Mouse (Mus musculus) retina, embryonic 14.5 days (tissue): ENCODE measurements around the gene Yaf2.
A peak's percentile ranks its signal among the peaks of the same experiment; 100 is the strongest.

Experiments used
- DNase-seq: peaks from one replicate; pipeline ENCODE4 v3.0.0-alpha.2; 2015; ENCODE audit warnings: low spot score

Gene Yaf2

DNA sequence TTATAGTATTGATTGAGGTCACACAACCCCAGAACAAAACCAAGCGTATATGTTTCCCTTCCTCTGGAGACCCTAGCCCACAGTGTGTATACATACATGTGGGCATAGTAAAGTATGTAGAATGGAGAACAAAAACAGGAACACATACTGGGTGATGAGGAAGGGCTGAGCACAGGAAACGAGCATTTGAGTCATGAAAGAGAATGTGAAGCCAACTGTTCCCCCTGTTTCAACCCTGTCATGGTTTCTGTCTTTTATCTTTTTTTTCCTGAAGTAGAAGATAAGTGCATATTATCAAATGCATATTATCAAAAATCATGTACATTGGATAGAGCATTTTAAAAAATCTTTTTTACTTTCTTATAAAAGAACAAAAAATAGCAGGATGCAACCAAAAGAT, 49.1 kb downstream of the Yaf2 start:
- DNase-seq = no peak

DNA sequence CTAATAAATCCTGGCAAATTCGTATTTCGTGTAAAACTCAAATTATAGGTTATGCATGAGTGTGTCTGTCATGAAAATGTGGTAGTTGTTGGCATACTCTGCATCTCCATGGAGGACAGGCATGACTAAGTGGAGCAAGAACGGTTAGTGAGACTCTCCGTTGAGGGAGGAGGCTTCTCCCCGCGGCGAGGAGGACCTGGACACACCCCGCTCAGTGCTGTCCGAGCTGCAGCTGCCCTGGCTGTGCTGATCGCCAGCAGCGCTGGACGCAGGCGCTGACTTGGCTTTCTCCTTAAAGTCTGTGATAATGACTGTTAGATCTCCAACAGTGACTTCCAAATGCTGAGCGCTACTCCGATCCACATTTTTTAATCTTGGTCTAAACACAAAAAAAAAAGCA, 51.5 kb downstream of the Yaf2 start:
- no peak for DNase-seq

DNA sequence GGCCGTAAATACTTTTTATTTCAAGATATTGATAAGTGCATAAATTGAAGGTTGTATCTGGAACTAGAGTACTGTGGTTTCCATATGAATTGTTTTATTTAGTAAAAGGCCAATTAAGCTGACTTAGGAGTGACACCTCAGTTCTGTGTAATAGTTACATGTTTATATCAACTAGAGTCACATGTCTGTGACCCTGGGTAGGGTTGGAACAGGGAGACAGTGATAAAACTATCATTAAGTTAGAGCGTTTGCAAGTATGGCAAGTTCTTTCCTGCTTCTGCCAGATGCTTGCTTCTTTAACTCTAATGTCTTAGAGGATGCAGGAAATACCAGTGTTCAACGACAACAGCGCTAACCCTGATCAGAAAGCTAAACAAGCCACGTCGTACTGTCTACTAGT, 52.4 kb downstream of the Yaf2 start:
- DNase-seq = no peak

DNA sequence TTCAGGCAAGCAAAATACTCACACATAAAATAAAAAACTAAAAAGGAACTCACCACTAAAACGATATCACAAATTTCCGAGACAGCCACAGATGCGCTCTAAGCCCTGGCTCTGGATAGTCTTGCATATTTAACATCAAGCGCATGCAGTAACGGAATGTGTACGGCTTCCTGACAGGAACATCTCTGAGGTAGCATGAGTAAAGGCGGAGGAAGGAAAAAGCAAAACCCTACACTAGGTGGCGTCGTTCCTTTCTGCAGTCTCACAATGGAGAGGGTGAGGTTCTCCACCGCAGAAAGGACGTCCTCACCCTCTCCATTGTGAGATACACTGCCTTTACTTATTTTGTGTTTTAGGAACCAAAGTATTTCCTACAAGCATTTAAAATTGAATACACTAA, 53.4 kb downstream of the Yaf2 start:
- DNase-seq = peak; percentile 51

DNA sequence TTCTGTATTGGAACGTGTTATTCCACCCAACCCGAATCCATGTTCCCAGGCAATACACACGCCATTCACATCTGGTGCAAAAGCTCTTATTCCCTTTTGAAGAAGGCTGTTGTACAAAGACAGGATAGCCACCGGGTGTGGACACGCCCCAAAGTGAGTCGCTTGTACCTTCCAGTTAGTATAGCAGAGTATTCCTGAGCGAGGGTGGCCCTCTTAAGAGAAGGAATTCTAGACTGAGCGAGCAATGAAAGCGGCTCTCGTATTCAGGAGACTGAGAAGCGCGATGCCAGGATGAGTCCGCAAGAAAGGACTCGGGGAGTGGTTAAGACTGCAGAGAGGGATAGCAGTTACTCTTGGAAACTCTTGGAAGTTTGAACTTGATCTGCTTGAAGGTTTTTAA, 60.5 kb downstream of the Yaf2 start:
- peak; percentile 27 for DNase-seq

DNA sequence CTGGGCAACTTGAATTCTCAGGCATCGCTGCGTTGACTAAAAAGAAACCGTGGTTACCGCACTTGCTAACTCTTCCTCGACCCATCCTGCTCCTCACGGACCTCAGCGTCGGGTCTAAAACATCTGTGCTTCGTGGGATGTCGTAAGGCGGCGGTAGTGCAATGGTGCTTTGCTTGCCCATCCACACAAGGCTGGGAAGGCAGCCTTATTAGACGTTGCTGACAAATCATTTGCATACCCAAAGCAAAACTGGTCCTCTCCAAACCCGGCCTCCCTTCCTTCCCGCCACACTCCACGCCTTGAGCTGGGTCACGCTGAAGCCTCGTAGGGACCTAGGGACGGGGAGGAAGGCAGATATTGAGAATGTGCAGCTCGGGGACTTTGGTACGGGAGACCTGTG, 61.1 kb downstream of the Yaf2 start:
- DNase-seq = no peak

DNA sequence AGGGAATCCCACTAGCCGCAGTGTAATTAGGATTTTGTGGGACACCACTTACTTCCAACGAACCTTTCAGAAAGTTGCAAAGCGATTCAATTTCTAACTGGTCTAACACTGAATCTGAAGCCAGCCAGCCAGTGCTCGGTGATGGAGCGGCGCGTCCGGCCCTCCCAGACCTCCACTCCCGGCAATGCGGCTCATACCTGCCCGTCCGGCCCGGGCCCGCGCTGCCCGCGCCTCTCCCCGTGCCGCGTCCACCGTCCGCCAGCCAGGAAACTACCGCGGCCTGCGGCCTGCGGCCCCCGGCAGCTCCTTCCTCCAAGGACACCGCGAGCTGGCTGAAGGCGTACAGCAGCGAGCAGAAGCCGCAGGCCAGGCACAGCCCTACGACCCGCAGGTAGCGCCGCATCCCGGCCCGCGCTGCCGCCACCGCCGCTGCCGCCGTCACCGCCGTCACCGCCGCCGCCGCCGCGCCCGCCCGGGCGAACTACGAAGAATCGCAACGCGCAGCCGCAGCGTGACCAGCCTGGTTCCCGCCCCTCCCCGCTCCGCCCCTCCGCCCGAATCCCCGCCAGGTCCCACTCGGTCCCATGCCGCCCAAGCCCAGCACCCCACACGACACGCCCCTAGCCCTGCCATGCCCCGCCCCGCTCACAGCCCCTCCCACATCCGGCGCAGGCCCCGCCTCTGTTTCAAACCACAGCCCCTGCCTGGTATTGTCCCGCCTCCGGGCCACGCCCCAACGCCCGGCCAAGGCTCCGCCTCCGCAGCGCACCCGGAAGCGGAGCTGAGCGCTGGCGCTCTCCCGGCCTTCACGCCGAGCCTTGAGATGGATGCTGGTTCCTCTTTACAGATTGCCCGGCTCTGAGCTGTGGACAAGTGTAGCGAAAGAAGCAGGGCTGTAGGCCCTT, 61.8 kb downstream of the Yaf2 start, which contains the start of gene Gxylt1:
Gxylt1 (minus strand) TSS at position 501 of the 905 bp plus-strand sequence.
- peak; percentile 99 for DNase-seq

DNA sequence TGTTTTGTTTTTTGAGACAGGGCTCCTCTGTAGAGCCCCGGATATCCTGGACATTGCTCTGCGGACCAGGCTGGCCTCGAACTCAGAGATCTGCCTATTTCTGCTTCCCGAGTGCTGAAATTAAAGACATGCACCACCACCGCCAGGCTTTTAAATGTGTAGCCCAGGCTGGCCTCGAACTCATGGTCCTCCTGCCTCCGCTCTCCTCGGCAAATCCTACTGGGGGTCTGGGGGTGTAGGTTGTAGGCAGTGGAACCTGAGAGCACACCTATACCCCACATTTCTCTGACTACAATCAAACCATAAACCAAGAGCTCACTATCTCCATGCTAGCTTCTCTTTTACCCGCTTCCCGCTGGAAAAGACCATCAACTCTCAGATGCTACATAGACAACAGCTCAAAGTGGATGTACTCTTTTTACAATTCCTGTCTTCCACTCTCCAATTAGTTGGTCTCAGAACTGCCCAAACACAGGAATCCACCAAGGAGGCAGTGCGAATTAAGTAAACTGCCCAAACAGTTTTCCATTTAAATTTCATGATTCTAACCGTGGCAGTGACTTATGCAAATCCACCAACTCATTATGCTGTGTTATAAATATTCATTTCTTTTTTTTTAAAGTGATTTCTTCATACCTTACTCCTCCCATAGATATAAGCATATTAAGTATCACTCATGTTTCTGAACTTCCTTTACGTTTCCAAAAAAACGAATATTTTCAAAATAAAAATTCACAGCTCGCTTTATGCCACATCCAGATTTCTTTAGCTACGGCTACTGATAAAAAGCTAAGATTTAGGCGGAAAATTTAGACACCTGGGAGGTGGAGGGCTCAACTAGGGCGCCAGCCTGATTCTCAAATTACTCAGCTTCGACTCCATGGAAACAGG, 62.7 kb downstream of the Yaf2 start:
- no peak for DNase-seq

DNA sequence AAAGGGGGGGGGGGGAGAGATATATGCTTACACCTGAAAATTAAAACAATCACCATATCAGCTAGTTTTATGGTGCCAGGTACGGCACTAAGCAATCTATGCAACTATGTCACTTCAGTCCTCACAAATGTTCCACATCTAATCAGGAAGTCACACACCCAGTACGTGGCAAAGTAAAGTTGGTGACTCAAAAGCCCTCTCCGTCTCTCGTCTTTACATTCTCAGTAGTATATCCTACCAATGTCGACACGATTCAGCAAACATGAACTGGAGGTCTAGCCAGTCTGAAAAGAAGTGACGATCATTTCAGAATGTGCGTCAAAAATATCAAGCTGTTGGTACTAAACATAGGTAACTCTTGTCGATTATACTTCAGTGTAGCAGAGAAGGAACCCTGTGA, 63.8 kb downstream of the Yaf2 start:
- no peak for DNase-seq

DNA sequence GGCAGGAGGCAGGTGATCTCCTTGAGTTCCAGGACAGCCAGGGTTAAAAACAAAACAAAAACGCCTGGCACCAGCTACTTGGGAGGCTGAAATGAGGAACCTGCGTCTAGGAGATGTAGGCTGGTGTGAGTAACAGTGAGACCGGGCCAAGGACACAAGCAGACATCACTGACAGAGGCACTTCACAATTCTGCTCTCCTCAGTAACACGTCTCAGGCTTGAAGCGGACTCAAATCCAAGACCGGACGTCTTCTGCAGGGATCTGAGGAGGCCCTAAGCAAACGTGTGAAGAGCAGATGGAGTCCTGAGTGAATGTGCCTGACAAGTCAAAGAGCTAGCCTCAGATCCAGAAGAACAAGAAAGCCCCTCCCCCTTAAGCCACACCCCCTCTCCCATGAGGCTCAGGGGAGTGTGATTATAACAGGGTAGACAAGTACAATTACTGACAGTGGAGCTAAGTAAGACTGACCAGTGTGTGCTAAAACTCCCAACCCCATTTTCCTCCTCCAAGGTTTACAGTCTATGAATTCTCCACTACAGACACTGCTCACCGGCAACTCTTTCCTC, 66.4 kb downstream of the Yaf2 start:
- no peak for DNase-seq

DNA sequence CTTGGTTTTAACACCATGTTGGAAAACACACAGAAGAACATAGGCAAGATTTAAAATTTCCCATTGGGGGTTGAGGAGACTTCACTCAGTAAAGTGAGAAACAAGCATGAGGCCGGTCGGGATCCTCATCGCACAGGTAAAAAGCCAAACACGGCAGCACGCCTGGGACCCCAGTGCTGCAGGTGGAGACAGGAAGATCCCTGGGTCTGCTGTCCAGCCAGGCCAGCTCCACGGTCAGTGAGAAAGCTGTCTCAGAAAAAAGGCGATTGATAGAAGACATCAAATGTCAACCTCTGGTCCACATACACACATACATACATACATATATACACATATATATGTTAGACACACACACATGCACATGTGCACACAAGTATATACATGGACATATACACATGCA, 67.2 kb downstream of the Yaf2 start:
- DNase-seq = no peak

DNA sequence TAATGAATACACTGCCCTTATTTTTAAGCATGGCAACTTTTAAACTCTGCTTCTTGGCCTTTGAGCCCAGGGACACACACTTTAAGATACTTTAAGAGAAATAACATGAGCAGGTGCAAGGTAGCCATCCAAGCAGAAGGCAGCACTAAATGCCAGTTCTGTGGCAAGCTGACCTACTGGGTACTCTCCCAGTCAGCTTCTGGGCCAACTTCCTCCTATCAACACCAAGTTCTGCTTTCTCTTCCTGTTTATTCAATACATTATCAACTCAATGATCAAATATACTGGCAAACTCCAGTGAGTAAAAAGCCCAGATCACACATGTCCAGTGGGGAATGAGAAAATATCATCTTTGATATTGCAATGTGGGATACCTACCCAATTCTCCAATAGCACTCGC, 68.7 kb downstream of the Yaf2 start:
- DNase-seq = no peak

DNA sequence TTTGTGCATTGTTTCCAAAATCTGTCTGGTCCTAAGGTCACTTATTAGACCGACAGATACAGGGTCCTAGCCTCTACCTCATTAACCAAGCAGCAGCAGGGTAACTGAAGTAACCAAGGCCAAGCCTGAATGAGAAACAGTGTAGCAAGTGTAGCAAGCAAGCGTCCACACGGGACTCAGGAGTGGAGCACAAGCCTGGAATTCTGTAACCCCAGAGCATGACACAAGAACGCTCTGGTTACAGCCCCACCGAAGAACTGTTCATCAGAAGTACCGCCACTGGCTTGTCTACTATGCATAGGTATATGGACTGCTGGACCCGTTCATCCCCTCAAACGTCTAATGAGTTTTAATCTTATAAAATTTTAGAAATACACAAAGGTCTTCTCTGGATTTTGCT, 69.3 kb downstream of the Yaf2 start:
- no peak for DNase-seq

DNA sequence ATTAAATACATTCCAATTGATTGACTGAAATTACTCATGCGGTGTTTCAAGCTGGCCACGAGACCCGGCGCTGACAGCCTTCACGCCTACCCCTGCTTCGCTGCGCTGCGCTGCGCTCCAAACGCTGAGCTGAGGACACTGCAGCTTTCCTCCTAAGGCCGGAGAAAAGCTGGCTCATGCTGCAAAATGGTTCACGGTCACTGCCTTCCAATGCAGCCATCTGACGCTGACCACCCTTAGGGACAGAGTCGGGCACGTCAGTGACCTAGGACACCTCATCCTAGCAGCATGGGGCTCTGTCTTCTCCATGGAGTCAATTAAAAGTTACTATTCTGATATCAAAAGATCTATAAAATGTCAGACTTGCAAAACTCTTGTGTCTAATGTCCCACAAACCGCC, 70.4 kb downstream of the Yaf2 start:
- DNase-seq = peak; percentile 72

DNA sequence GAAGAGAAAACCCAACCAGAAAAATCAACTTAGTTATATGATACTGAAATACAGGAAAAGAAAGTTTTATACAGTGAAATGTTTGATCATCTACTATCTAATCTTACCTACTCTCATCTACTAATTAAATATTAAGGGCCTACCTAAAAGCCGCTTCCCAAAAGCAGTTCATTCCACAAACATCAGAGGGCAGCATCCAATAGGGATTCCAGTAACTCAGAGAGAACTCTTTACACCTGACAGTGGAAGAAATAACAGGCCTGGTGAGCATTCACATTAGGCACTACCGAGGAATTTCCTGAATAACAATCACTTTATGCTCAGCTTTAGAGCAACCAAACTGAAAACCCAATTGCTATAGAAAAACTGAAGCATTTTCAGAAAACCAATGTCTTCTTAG, 71.0 kb downstream of the Yaf2 start:
- peak; percentile 64 for DNase-seq

DNA sequence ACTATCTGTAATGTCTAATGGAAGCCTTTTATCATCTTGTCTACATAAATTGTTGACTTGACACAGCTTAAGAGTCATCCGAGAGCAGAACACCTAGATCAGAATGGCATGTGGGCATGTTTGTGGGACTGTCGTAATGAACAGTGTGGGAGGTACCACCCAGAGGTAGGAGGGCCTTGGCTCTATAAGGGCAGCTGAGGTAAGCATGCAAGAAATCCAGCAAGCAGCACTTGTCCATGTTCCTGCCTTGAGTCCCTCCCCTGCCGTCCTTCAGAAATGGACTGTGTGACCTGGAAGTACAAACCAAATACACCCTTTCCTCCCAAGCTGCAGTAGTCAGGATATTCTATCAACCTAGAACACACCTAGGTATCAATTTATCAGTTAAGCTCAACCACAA, 71.5 kb downstream of the Yaf2 start:
- no peak for DNase-seq

DNA sequence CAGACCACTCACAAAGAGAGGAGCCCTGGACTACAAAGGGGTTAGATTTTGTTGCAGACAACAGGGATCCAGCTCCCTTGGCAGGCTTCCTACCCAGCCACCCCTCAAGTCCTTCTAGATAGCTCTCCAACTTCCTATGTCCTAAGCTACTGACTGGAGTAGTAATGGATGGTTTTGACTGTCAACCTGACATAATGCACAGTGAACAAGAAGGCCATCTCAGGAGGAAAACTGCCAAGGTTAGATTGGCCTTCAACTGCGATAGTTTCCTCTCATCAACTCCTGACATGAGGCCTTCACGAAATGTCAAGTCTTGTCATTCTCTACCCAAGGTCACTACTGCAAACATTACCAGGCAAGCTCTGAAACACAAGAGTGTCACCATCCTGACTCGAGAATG, 72.5 kb downstream of the Yaf2 start:
- DNase-seq = no peak

DNA sequence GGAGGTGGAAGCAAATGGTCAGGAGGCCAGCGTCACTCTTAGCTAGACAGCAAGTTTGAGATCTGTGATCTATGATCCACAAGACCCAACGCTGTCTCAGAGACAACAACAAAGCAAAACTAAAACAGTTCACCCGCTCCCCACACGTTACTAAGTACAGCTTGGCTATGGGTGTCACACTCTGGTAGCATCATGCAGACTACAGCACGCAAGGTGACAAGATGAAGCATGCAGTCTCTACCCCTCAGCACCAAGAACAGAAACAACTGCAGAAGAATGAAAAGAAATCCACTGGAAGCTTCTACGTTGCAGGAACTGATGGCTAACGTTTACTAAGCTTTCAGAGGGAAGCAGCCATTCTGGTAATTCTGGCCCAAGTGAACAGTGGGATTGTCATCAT, 73.2 kb downstream of the Yaf2 start:
- no peak for DNase-seq

DNA sequence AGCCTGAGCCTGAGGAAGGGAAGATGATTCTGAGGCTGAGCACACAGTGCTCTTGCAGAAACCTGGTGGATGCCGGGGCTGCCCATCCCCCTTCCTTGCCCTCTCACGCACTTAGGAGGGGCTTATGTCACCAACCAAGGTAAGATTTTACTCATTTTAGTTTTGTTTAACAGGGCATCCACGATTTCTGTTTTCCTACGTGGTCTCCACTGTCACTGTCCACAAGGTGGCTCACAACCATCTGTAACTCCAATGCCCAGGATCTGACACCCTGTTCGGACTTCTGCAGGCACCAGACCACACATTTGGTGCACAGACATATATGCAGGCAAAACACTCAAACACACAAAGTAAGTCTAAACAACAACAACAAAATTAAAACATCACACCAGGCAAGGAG, 73.9 kb downstream of the Yaf2 start:
- peak; percentile 21 for DNase-seq

DNA sequence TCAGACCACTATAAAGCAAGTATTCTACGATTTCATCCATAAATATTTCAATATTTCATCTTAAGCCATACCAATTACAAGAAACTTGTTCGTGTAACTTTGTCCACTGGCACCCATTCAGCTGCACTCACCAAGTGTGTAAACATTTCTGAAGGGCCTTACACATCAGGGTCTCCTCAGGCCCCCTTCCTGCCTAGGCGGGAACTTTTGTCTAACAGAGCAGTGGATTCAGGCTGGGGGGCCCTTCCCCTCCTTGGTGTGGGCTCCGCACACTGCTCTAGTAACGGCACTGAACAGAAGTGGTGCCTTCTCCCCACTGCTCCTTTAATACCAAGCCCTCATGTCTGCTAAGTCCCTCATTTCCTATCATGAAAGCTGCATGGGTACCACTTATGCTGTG, 74.5 kb downstream of the Yaf2 start:
- DNase-seq = no peak

DNA sequence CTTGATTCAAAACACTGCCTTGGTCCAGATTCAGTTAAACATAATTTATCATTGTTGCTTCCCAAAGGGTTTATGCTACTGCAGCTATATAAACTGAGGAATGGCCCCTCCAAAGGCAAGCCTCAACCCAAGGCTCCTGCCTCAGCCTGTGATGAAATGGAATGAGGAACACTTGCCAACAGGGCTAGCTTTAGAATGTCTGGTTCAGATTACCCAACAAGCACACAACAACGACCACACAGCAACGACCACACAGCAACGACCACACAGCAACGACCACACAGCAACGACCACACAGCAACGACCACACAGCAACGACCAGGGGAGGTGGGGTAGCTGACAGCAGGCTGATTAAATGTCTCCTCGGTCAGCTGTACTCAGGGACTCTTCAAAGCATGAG, 76.8 kb downstream of the Yaf2 start:
- no peak for DNase-seq

DNA sequence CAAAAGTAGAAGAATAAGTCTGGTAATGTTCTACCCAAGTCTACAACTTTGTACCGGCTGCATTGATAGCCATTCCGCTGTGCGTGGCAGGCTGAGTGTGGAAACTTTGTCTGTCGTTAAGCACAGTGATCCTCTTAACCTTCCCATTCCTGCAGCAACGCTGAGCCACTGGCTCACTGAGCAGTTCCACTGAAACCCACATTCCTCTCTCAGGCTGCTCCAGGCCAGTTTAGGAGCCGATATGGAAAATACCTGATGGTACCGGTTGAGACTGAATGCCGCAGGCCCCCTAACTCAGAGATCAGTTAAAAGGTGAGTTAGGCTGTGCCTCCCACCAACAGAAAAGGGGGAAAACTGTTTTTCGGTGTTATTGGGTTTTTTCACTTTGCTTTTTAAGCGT, 81.4 kb downstream of the Yaf2 start:
- DNase-seq = no peak

DNA sequence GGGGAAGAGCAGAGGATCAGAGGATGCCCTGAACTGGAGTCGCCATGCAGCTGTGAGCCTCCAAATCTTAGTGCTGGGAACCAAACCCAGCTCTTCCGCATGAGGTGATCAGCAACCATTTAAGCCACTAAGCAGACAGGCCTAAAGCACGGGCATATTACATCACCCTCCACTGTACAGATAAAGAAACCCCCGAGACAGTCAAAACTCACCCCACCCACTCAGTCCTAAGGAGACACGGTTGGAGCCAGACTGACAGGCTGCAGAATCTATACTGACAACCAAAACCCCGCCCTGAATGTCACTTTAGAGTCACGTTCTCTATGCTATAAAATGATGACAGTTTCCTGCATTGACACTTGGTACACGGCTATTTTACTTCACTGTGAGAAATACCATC, 83.6 kb downstream of the Yaf2 start:
- DNase-seq = no peak
